Mouse (Mus musculus): ENCODE results near the gene Zfp277. TPM values are rescaled to one million over a fixed set of nuclear protein-coding genes. Genes with fewer than 3 reads are reported as not detected.
A peak's percentile ranks its signal among the peaks of the same experiment; 100 is the strongest.

Gene Zfp277
- polyA plus RNA-seq, 1 experiment from 2014 or later, result 28.1 TPM

- Histone ChIP-seq H3K9me3 (replicated peaks) (no peaks in the 10 kb centered on the region), H3K9ac (no peak overlapping the region), H3K36me3 (peaks cover 3% of the 10 kb centered on the region; the same call in 1 of the 2 replicates), H3K4me1 (replicated peaks) (peaks cover 4% of the 10 kb centered on the region; the same call in 1 of the 2 replicates), H3K4me2 (no peak overlapping the region), H3K27ac (no peak overlapping the region), H3K27me3 (no peaks in the 10 kb centered on the region), H3K4me3 (no peak overlapping the region)
- 84% methylated on average over 10 of the region's 10 CpGs for WGBS
- ATAC-seq (replicated peaks; ENCODE audit: insufficient number of reproducible peaks, insufficient read depth, low FRiP score, low read depth), result no peak
Observed at GRCm38 (mm10) chr12:40347060-40347698, 98.5 kb downstream of the Zfp277 start.

- H3K4me1 ChIP-seq (replicated peaks), result peaks cover 23% of the 10 kb centered on the region
- H3K9me3 ChIP-seq (replicated peaks), result no peaks in the 10 kb centered on the region
- H3K36me3 ChIP-seq, result no peaks in the 10 kb centered on the region
- no peaks in the 10 kb centered on the region for H3K27me3 ChIP-seq
- no peak for ATAC-seq (replicated peaks; ENCODE audit: insufficient number of reproducible peaks, insufficient read depth, low FRiP score, low read depth)
- WGBS, result 28% methylated on average over 5 of the region's 5 CpGs
- no peak overlapping the region for H3K9ac ChIP-seq
- 0 out of 2 replicates have a peak overlapping the region, but pooled peaks have one; percentile 27 for H3K27ac ChIP-seq
- H3K4me3 ChIP-seq, result no peak overlapping the region
- H3K4me2 ChIP-seq, result no peak overlapping the region
Observed at GRCm38 (mm10) chr12:40341443-40341842, 104.3 kb downstream of the Zfp277 start.

GRCm38 (mm10) chr12:40335303-40335702 is 110.4 kb downstream of the Zfp277 start:
- H3K27me3 ChIP-seq, result no peaks in the 10 kb centered on the region
- no peak for ATAC-seq (replicated peaks; ENCODE audit: insufficient number of reproducible peaks, insufficient read depth, low FRiP score, low read depth)
- no peak overlapping the region for H3K27ac ChIP-seq
- no peaks in the 10 kb centered on the region for H3K9me3 ChIP-seq (replicated peaks)
- H3K4me3 ChIP-seq, result no peak overlapping the region
- H3K4me2 ChIP-seq, result no peak overlapping the region
- 92% methylated on average over 3 of the region's 3 CpGs for WGBS
- H3K4me1 ChIP-seq (replicated peaks), result peaks cover 13% of the 10 kb centered on the region
- H3K9ac ChIP-seq, result no peak overlapping the region
- no peaks in the 10 kb centered on the region; the same call in 1 of the 2 replicates for H3K36me3 ChIP-seq

GRCm38 (mm10) chr12:40331467-40331866 is 114.2 kb downstream of the Zfp277 start:
- Histone ChIP-seq H3K9me3 (replicated peaks) (no peaks in the 10 kb centered on the region), H3K27ac (no peak overlapping the region), H3K9ac (no peak overlapping the region), H3K27me3 (no peaks in the 10 kb centered on the region), H3K4me2 (no peak overlapping the region), H3K36me3 (peaks cover 5% of the 10 kb centered on the region; the same call in 1 of the 2 replicates), H3K4me1 (replicated peaks) (peaks cover 3% of the 10 kb centered on the region; the same call in 1 of the 2 replicates), H3K4me3 (no peak overlapping the region)
- ATAC-seq (replicated peaks; ENCODE audit: insufficient number of reproducible peaks, insufficient read depth, low FRiP score, low read depth), result no peak
- 82% methylated on average over 3 of the region's 3 CpGs for WGBS

GRCm38 (mm10) chr12:40327012-40327660 is 118.6 kb downstream of the Zfp277 start:
- WGBS, result 55% methylated on average over 5 of the region's 5 CpGs
- Histone ChIP-seq H3K4me2 (no peak overlapping the region), H3K9me3 (replicated peaks) (no peaks in the 10 kb centered on the region), H3K4me3 (no peak overlapping the region), H3K4me1 (replicated peaks) (peaks cover 3% of the 10 kb centered on the region; the same call in 1 of the 2 replicates), H3K36me3 (peaks cover 5% of the 10 kb centered on the region; the same call in 1 of the 2 replicates), H3K27me3 (no peaks in the 10 kb centered on the region), H3K27ac (no peak overlapping the region), H3K9ac (no peak overlapping the region)
- ATAC-seq (replicated peaks; ENCODE audit: insufficient number of reproducible peaks, insufficient read depth, low FRiP score, low read depth), result no peak

- Histone ChIP-seq H3K4me1 (replicated peaks) (peaks cover 3% of the 10 kb centered on the region; the same call in 1 of the 2 replicates), H3K36me3 (peaks cover 12% of the 10 kb centered on the region; the same call in 1 of the 2 replicates), H3K9me3 (replicated peaks) (no peaks in the 10 kb centered on the region), H3K4me3 (no peak overlapping the region), H3K27me3 (no peaks in the 10 kb centered on the region), H3K9ac (no peak overlapping the region), H3K27ac (no peak overlapping the region), H3K4me2 (no peak overlapping the region)
- WGBS, result 87% methylated on average over 5 of the region's 5 CpGs
- ATAC-seq (replicated peaks; ENCODE audit: insufficient number of reproducible peaks, insufficient read depth, low FRiP score, low read depth), result no peak
Observed at GRCm38 (mm10) chr12:40325582-40325981, 120.1 kb downstream of the Zfp277 start.

- peaks cover 3% of the 10 kb centered on the region; the same call in 1 of the 2 replicates for H3K4me1 ChIP-seq (replicated peaks)
- no peak overlapping the region for H3K4me2 ChIP-seq
- H3K9me3 ChIP-seq (replicated peaks), result no peaks in the 10 kb centered on the region
- ATAC-seq (replicated peaks; ENCODE audit: insufficient number of reproducible peaks, insufficient read depth, low FRiP score, low read depth), result no peak
- 84% methylated on average over 5 of the region's 5 CpGs for WGBS
- H3K36me3 ChIP-seq, result peaks cover 17% of the 10 kb centered on the region; the same call in 1 of the 2 replicates
- no peak overlapping the region for H3K9ac ChIP-seq
- H3K27ac ChIP-seq, result no peak overlapping the region
- no peak overlapping the region for H3K4me3 ChIP-seq
- H3K27me3 ChIP-seq, result no peaks in the 10 kb centered on the region
Observed at GRCm38 (mm10) chr12:40324819-40325218, 120.9 kb downstream of the Zfp277 start.

- no peaks in the 10 kb centered on the region for H3K36me3 ChIP-seq
- no peaks in the 10 kb centered on the region for H3K9me3 ChIP-seq (replicated peaks)
- H3K27ac ChIP-seq, result no peak overlapping the region
- 70% methylated on average over 2 of the region's 2 CpGs for WGBS
- no peaks in the 10 kb centered on the region for H3K4me1 ChIP-seq (replicated peaks)
- ATAC-seq (replicated peaks; ENCODE audit: insufficient number of reproducible peaks, insufficient read depth, low FRiP score, low read depth), result no peak
- H3K4me3 ChIP-seq, result no peak overlapping the region
- no peaks in the 10 kb centered on the region for H3K27me3 ChIP-seq
- H3K4me2 ChIP-seq, result no peak overlapping the region
- H3K9ac ChIP-seq, result no peak overlapping the region
Observed at GRCm38 (mm10) chr12:40315146-40315545, 130.6 kb downstream of the Zfp277 start.

GRCm38 (mm10) chr12:40303960-40304359 is 141.7 kb downstream of the Zfp277 start:
- Histone ChIP-seq H3K4me2 (no peak overlapping the region), H3K27me3 (no peaks in the 10 kb centered on the region), H3K4me3 (no peak overlapping the region), H3K9ac (no peak overlapping the region), H3K4me1 (replicated peaks) (peaks cover 11% of the 10 kb centered on the region), H3K27ac (no peak overlapping the region), H3K9me3 (replicated peaks) (no peaks in the 10 kb centered on the region), H3K36me3 (no peaks in the 10 kb centered on the region)
- ATAC-seq (replicated peaks; ENCODE audit: insufficient number of reproducible peaks, insufficient read depth, low FRiP score, low read depth), result no peak
- WGBS, result 41% methylated on average over 6 of the region's 6 CpGs

- WGBS, result 45% methylated on average over 3 of the region's 3 CpGs
- Histone ChIP-seq H3K27ac (no peak overlapping the region), H3K36me3 (no peaks in the 10 kb centered on the region), H3K4me3 (no peak overlapping the region), H3K27me3 (no peaks in the 10 kb centered on the region), H3K4me2 (no peak overlapping the region), H3K4me1 (replicated peaks) (peaks cover 10% of the 10 kb centered on the region), H3K9ac (no peak overlapping the region), H3K9me3 (replicated peaks) (no peaks in the 10 kb centered on the region)
- no peak for ATAC-seq (replicated peaks; ENCODE audit: insufficient number of reproducible peaks, insufficient read depth, low FRiP score, low read depth)
Observed at GRCm38 (mm10) chr12:40298636-40299035, 147.1 kb downstream of the Zfp277 start.

- Histone ChIP-seq H3K27ac (no peak overlapping the region), H3K9ac (no peak overlapping the region), H3K4me2 (no peak overlapping the region), H3K9me3 (replicated peaks) (no peaks in the 10 kb centered on the region), H3K4me1 (replicated peaks) (no peaks in the 10 kb centered on the region), H3K4me3 (no peak overlapping the region), H3K36me3 (no peaks in the 10 kb centered on the region), H3K27me3 (no peaks in the 10 kb centered on the region)
- WGBS, result 66% methylated on average over 4 of the region's 4 CpGs
- ATAC-seq (replicated peaks; ENCODE audit: insufficient number of reproducible peaks, insufficient read depth, low FRiP score, low read depth), result no peak
Observed at GRCm38 (mm10) chr12:40286539-40286938, 159.2 kb downstream of the Zfp277 start.
